Mouse (Mus musculus) MEL (cell line): ENCODE data around the gene Gm49384. TPM values are rescaled to one million over a fixed set of nuclear protein-coding genes. Genes with fewer than 3 reads are reported as not detected.

ENCODE experiments used
- DNase-seq: peaks from one replicate; pipeline ENCODE4 v3.0.0; 2011; ENCODE audit warnings: low read depth, low spot score
- H3K27ac ChIP-seq: 2 replicates; pipeline ENCODE4 v1.5.1; 2012; ENCODE audit warnings: low read depth, mild to moderate bottlenecking, control low read depth, low read length, moderate library complexity; ENCODE audit not compliant: control insufficient read depth
- H3K27me3 ChIP-seq, 2 experiments: fragments of 150-350 bp in 1 of 2; sonication (generic) in 1 of 2; 2 replicates each; pipeline ENCODE4 v1.6.1; 2012; ENCODE audit warnings: low read length in 2 of 2, mild to moderate bottlenecking in 2 of 2, improper control_type of control experiment in 1 of 2, moderate library complexity in 1 of 2; ENCODE audit not compliant: insufficient read depth in 2 of 2, control insufficient read depth in 1 of 2
- H3K36me3 ChIP-seq, 2 experiments: 2 replicates each; pipeline ENCODE4 v1.6.1; 2012 to 2014; ENCODE audit warnings: low read length in 2 of 2, improper control_type of control experiment in 1 of 2, inconsistent platforms in 1 of 2, mild to moderate bottlenecking in 1 of 2; ENCODE audit not compliant: insufficient read depth in 2 of 2, control insufficient read depth in 1 of 2
- H3K4me1 ChIP-seq, 2 experiments: fragments of 150-350 bp in 1 of 2; sonication (generic) in 1 of 2; 2 replicates each; pipeline ENCODE4 v1.6.1; 2012; ENCODE audit warnings: low read length in 2 of 2, improper control_type of control experiment in 1 of 2, mild to moderate bottlenecking in 1 of 2; ENCODE audit not compliant: insufficient read depth in 2 of 2, control insufficient read depth in 1 of 2
- H3K4me3 ChIP-seq, 2 experiments: fragments of 150-350 bp in 1 of 2; sonication (generic) in 1 of 2; 2 replicates each; pipeline ENCODE4 v1.5.1; 2012; ENCODE audit warnings: low read depth in 2 of 2, low read length in 2 of 2, mild to moderate bottlenecking in 2 of 2, moderate library complexity in 2 of 2, control low read depth in 1 of 2, improper control_type of control experiment in 1 of 2; ENCODE audit not compliant: control insufficient read depth in 1 of 2, insufficient read depth in 1 of 2
- H3K79me2 ChIP-seq: 2 replicates; pipeline ENCODE4 v1.6.1; 2012; ENCODE audit warnings: mild to moderate bottlenecking, low read length, moderate library complexity; ENCODE audit not compliant: control insufficient read depth, poor library complexity, insufficient read depth
- H3K9ac ChIP-seq: 2 replicates; pipeline ENCODE4 v1.6.1; 2012; ENCODE audit warnings: low read depth, mild to moderate bottlenecking, control low read depth, low read length, moderate library complexity; ENCODE audit not compliant: control insufficient read depth, poor library complexity, severe bottlenecking
- H3K9me3 ChIP-seq: fragments of 150-350 bp; sonication (generic); replicated peaks from 2 replicates; pipeline ENCODE4 v1.6.1; 2012; ENCODE audit warnings: mild to moderate bottlenecking, low read length, improper control_type of control experiment, moderate library complexity; ENCODE audit not compliant: insufficient read depth
- CTCF ChIP-seq, 3 experiments: IDR thresholded peaks in 2 of 3; conservative IDR thresholded peaks in 1 of 3; 2 replicates each; pipeline ENCODE4 v1.5.1; 2011 to 2012; ENCODE audit warnings: low read length in 3 of 3, low read depth in 2 of 3, mild to moderate bottlenecking in 2 of 3, improper control_type of control experiment in 1 of 3, inconsistent platforms in 1 of 3, mixed read lengths in 1 of 3, moderate library complexity in 1 of 3; ENCODE audit not compliant: control insufficient read depth in 1 of 3, insufficient read depth in 1 of 3, poor library complexity in 1 of 3, severe bottlenecking in 1 of 3
- ELF1 ChIP-seq: IDR thresholded peaks from 2 replicates; pipeline ENCODE4 v1.6.1; 2014; ENCODE audit warnings: low read depth, mild to moderate bottlenecking, inconsistent platforms, low read length, improper control_type of control experiment, moderate library complexity
- ETS1 ChIP-seq: IDR thresholded peaks from 2 replicates; pipeline ENCODE4 v1.6.1; 2012; ENCODE audit warnings: low read depth, mild to moderate bottlenecking, inconsistent platforms, low read length, improper control_type of control experiment, moderate library complexity
- HCFC1 ChIP-seq: IDR thresholded peaks from 2 replicates; pipeline ENCODE4 v1.6.1; 2012; ENCODE audit warnings: low read depth, mild to moderate bottlenecking, inconsistent platforms, low read length, improper control_type of control experiment, moderate library complexity
- MAFK ChIP-seq: IDR thresholded peaks from 2 replicates; pipeline ENCODE4 v1.6.1; 2011; ENCODE audit warnings: low read depth, mild to moderate bottlenecking, low read length, improper control_type of control experiment, borderline replicate concordance
- MYB ChIP-seq: IDR thresholded peaks from 2 replicates; pipeline ENCODE4 v1.6.1; 2011; ENCODE audit warnings: mild to moderate bottlenecking, low read depth, low read length, improper control_type of control experiment
- NRF1 ChIP-seq: IDR thresholded peaks from 2 replicates; pipeline ENCODE4 v1.6.1; 2014; ENCODE audit warnings: low read depth, mild to moderate bottlenecking, inconsistent platforms, low read length, improper control_type of control experiment, moderate library complexity; ENCODE audit not compliant: poor library complexity, insufficient read depth, severe bottlenecking
- POLR2A ChIP-seq, 2 experiments: IDR thresholded peaks; 2 replicates each; pipeline ENCODE4 v1.6.1; 2011 to 2012; ENCODE audit warnings: low read length in 2 of 2, mild to moderate bottlenecking in 2 of 2, control low read depth in 1 of 2, improper control_type of control experiment in 1 of 2, low read depth in 1 of 2, moderate library complexity in 1 of 2; ENCODE audit not compliant: control insufficient read depth in 1 of 2, insufficient read depth in 1 of 2, poor library complexity in 1 of 2
- RAD21 ChIP-seq: IDR thresholded peaks from 2 replicates; pipeline ENCODE4 v1.6.1; 2011; ENCODE audit warnings: mild to moderate bottlenecking, low read depth, low read length, improper control_type of control experiment
- SMC3 ChIP-seq: IDR thresholded peaks from 2 replicates; pipeline ENCODE4 v1.6.1; 2011; ENCODE audit warnings: low read depth, low read length, improper control_type of control experiment
- TAL1 ChIP-seq: IDR thresholded peaks from 2 replicates; pipeline ENCODE4 v1.6.1; 2012; ENCODE audit warnings: mild to moderate bottlenecking, inconsistent platforms, low read length, moderate library complexity, mixed read lengths
- TBP ChIP-seq: IDR thresholded peaks from 2 replicates; pipeline ENCODE4 v1.8.0; 2011; ENCODE audit warnings: low read depth, low read length, improper control_type of control experiment
- TCF12 ChIP-seq: IDR thresholded peaks from 2 replicates; pipeline ENCODE4 v1.6.1; 2014; ENCODE audit warnings: low read depth, mild to moderate bottlenecking, inconsistent platforms, low read length, improper control_type of control experiment, moderate library complexity
- USF2 ChIP-seq, 2 experiments: IDR thresholded peaks; 2 replicates each; pipeline ENCODE4 v1.6.1; 2011 to 2012; ENCODE audit warnings: improper control_type of control experiment in 2 of 2, low read length in 2 of 2, borderline replicate concordance in 1 of 2, inconsistent platforms in 1 of 2, low read depth in 1 of 2, mild to moderate bottlenecking in 1 of 2; ENCODE audit not compliant: insufficient read depth in 1 of 2
- ZNF384 ChIP-seq: IDR thresholded peaks from 2 replicates; pipeline ENCODE4 v1.6.1; 2012; ENCODE audit warnings: low read depth, mild to moderate bottlenecking, inconsistent platforms, low read length, improper control_type of control experiment
- polyA plus RNA-seq, 2 experiments: library from polyadenylated mRNA; stranded (reverse) in 1 of 2; unstranded in 1 of 2; fragments of >175 nt in 1 of 2; fragments of >200 nt in 1 of 2; gene quantifications; 2 replicates each; pipeline versions ENCODE4 v1.2.1 to v1.2.4; 2012; ENCODE audit warnings: low replicate concordance in 2 of 2, low read depth in 1 of 2; ENCODE audit not compliant: insufficient read length in 2 of 2, insufficient read depth in 1 of 2, missing spikeins in 1 of 2
- total RNA-seq: library from RNA; depleted of rRNA; stranded (reverse); fragments of 300-350 nt; gene quantifications from 2 replicates; pipeline ENCODE4 v1.2.3, GENCODE M21; 2012

Gene Gm49384
- total and polyA plus RNA-seq, 3 experiments, result 26.2 to 28.5 TPM; not detected in 1

DNA sequence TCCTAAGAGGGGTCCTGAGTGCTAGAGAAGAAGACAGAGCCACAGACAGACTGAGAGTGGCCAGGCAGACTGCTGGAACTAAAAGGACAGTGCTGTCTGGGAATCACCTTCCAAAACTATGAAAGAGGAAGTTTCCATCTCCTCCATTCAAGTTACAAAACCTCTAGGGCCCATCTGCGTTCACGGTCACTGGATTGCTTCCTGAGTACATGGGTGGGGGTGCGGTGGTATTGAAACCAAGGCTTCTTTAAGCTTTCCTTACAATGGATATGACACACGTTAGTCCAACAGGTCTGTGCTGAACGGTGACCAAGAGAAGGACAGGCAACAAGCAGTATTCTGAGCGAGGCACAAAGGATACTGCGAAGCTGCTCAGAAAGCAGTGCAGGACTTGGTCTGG lies 10.3 kb upstream of the Gm49384 start:
- H3K27me3 ChIP-seq, result no peaks in the 10 kb centered on the region
- no peaks in the 10 kb centered on the region; a peak in 2 of 4 replicates for H3K36me3 ChIP-seq
- H3K27ac ChIP-seq, result no peak overlapping the region
- H3K9ac ChIP-seq, result no peak overlapping the region
- H3K79me2 ChIP-seq, result no peaks in the 10 kb centered on the region
- H3K4me3 ChIP-seq, result no peak overlapping the region
- DNase-seq, result no peak
- no peaks in the 10 kb centered on the region for H3K9me3 ChIP-seq
- TF ChIP-seq USF2 (IDR thresholded peaks at IDR 0.05; ENCODE audit: borderline replicate concordance in 1 of 2, insufficient read depth in 1 of 2, low read depth in 1 of 2, low read length in 2 of 2) (no peak), TAL1 (no peak), MAFK (no peak), TBP (no peak), POLR2A (IDR thresholded peaks at IDR 0.05; ENCODE audit: control insufficient read depth in 1 of 2, insufficient read depth in 1 of 2, low read depth in 1 of 2, low read length in 2 of 2, poor library complexity in 1 of 2) (no peak)
- TF ChIP-seq, all 39 proteins: peak for 0
- no peaks in the 10 kb centered on the region for H3K4me1 ChIP-seq

DNA sequence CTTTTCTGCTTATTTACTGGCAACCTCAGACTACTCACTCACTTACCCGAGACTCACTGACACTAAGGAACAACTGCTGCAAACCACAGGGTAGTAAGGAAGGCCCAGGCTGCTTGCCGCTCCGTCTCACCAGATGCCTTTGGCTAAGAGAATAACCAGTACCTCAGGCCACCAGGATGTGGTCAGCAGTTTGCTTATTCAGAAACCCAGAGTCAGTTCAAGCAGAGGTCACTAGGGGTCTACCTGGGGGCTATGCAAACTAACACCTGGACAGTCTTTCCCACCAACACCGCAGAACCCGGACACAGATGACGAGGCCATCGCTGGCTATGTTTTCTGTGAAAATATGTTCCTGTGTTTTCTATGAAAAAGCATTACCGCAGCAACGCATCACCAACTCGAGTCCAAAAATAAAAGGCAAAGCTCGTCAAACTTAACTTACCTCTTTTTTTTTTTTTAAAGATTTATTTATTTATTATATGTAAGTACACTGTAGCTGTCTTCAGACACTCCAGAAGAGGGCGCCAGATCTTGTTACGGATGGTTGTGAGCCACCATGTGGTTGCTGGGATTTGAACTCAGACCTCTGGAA lies 9.2 kb upstream of the Gm49384 start:
- TF ChIP-seq ELF1 (no peak), CTCF (IDR thresholded peaks at IDR 0.05 in 2 of 3, conservative IDR thresholded peaks at IDR 0.05 in 1 of 3; ENCODE audit: control insufficient read depth in 1 of 3, insufficient read depth in 1 of 3, low read depth in 2 of 3, low read length in 3 of 3, poor library complexity in 1 of 3, severe bottlenecking in 1 of 3) (peak in 1 of 3 experiments; percentile 30; a peak in 2 of 6 replicates), MYB (no peak), ZNF384 (peak; percentile 47; the same call in 1 of the 2 replicates), SMC3 (peak; percentile 5; the same call in 1 of the 2 replicates)
- H3K4me1 ChIP-seq, result no peaks in the 10 kb centered on the region
- no peaks in the 10 kb centered on the region; a peak in 2 of 4 replicates for H3K36me3 ChIP-seq
- no peak overlapping the region for H3K4me3 ChIP-seq
- H3K9me3 ChIP-seq, result no peaks in the 10 kb centered on the region
- H3K9ac ChIP-seq, result no peak overlapping the region
- no peak overlapping the region for H3K27ac ChIP-seq
- no peaks in the 10 kb centered on the region for H3K27me3 ChIP-seq
- DNase-seq, result no peak
- H3K79me2 ChIP-seq, result no peaks in the 10 kb centered on the region

DNA sequence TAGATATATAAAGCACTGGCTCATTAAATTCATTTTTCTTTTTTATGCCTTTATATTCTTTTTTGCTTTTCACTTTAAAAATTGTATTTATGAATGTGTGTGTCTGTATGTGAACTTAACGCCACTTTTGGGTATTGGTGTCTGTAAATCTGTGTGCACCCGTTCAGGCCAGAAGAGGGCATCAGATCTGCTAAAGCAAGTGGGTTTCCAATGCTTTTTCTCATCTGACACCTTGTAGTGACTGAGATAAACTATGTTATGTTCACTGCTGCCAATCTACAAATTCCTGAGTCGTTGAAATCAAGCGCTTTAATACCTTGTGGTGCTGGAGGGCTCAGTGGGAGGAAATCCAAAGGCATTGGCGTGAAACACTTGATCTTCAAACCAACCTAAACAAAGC lies 7.0 kb upstream of the Gm49384 start:
- Histone ChIP-seq H3K79me2 (no peaks in the 10 kb centered on the region), H3K4me1 (no peaks in the 10 kb centered on the region), H3K4me3 (no peak overlapping the region), H3K9ac (no peak overlapping the region), H3K27ac (no peak overlapping the region), H3K27me3 (no peaks in the 10 kb centered on the region), H3K36me3 (no peaks in the 10 kb centered on the region; a peak in 2 of 4 replicates), H3K9me3 (no peaks in the 10 kb centered on the region)
- peak; percentile 48 for DNase-seq
- TF ChIP-seq TCF12 (no peak), MYB (no peak), NRF1 (no peak), RAD21 (peak; percentile 25), HCFC1 (no peak), SMC3 (peak; percentile 60), ETS1 (no peak), CTCF (IDR thresholded peaks at IDR 0.05 in 2 of 3, conservative IDR thresholded peaks at IDR 0.05 in 1 of 3; ENCODE audit: control insufficient read depth in 1 of 3, insufficient read depth in 1 of 3, low read depth in 2 of 3, low read length in 3 of 3, poor library complexity in 1 of 3, severe bottlenecking in 1 of 3) (peak; percentile 26 to 47 (median 41); a peak in 5 of 6 replicates)
